Mouse (Mus musculus): ENCODE measurements around the gene Adamts7. TPM values are rescaled to one million over a fixed set of nuclear protein-coding genes. Genes with fewer than 3 reads are reported as not detected.

Gene Adamts7
- polyA plus RNA-seq, 1 experiment from 2014 or later: 0.35 TPM

GRCm38 (mm10) chr9:90197116-90197665, 34.3 kb downstream of the Adamts7 start:
- no peak for DNase-seq (ENCODE audit: low spot score)

GRCm38 (mm10) chr9:90197866-90198383, 35.1 kb downstream of the Adamts7 start:
- no peak for DNase-seq (ENCODE audit: low spot score)

- DNase-seq (ENCODE audit: low spot score): no peak
Measured at GRCm38 (mm10) chr9:90198531-90199449, 35.9 kb downstream of the Adamts7 start.

GRCm38 (mm10) chr9:90199611-90200010, 36.7 kb downstream of the Adamts7 start:
- no peak for DNase-seq (ENCODE audit: low spot score)

- DNase-seq (ENCODE audit: low spot score): no peak
Measured at GRCm38 (mm10) chr9:90200501-90200900, 37.6 kb downstream of the Adamts7 start.

- DNase-seq (ENCODE audit: low spot score): no peak
Measured at GRCm38 (mm10) chr9:90201096-90201495, 38.2 kb downstream of the Adamts7 start.

GRCm38 (mm10) chr9:90201541-90201940, 38.7 kb downstream of the Adamts7 start:
- DNase-seq (ENCODE audit: low spot score): no peak

GRCm38 (mm10) chr9:90203233-90203632, 40.4 kb downstream of the Adamts7 start:
- no peak for DNase-seq (ENCODE audit: low spot score)

- DNase-seq (ENCODE audit: low spot score): no peak
Measured at GRCm38 (mm10) chr9:90204396-90204915, 41.6 kb downstream of the Adamts7 start.

GRCm38 (mm10) chr9:90206500-90206899, 43.6 kb downstream of the Adamts7 start:
- DNase-seq (ENCODE audit: low spot score): peak; percentile 85

GRCm38 (mm10) chr9:90207808-90208207, 44.9 kb downstream of the Adamts7 start:
- DNase-seq (ENCODE audit: low spot score): no peak

GRCm38 (mm10) chr9:90208655-90209054, 45.8 kb downstream of the Adamts7 start:
- no peak for DNase-seq (ENCODE audit: low spot score)

GRCm38 (mm10) chr9:90213127-90213526, 50.3 kb downstream of the Adamts7 start:
- DNase-seq (ENCODE audit: low spot score): no peak

- no peak for DNase-seq (ENCODE audit: low spot score)
Measured at GRCm38 (mm10) chr9:90216259-90217001, 53.6 kb downstream of the Adamts7 start.

GRCm38 (mm10) chr9:90217501-90217900, 54.6 kb downstream of the Adamts7 start:
- DNase-seq (ENCODE audit: low spot score): no peak

- DNase-seq (ENCODE audit: low spot score): no peak
Measured at GRCm38 (mm10) chr9:90222275-90222674, 59.4 kb downstream of the Adamts7 start.

- DNase-seq (ENCODE audit: low spot score): no peak
Measured at GRCm38 (mm10) chr9:90226081-90226741, 63.3 kb downstream of the Adamts7 start.

GRCm38 (mm10) chr9:90226742-90227096, 63.9 kb downstream of the Adamts7 start:
- DNase-seq (ENCODE audit: low spot score): no peak

GRCm38 (mm10) chr9:90227171-90227570, 64.3 kb downstream of the Adamts7 start:
- DNase-seq (ENCODE audit: low spot score): no peak

GRCm38 (mm10) chr9:90232781-90233690, 70.2 kb downstream of the Adamts7 start:
- DNase-seq (ENCODE audit: low spot score): peak; percentile 28

Measured in thymus, postnatal 0 days (tissue).